In genomic region chr14:118610786-118611185, GRCm38 (mm10) we compare ENCODE assay signal across 28 mouse cellular contexts.
A peak's percentile ranks its signal among the peaks of the same experiment; 100 is the strongest.
DNase-seq lines count a peak whose midpoint lies in the region; ATAC-seq and TF ChIP-seq lines count a peak whose summit lies in the region.
"Had no signal": no experiment of that assay in that cellular context is flagged by ENCODE, and none has a peak within 500 bp of the region (broad histone marks: within the 10 kb centered on the region; RNA-seq: fewer than 3 reads in every experiment).

No protein-coding gene starts in this region.

- H3K9ac ChIP-seq in forebrain, postnatal 0 days = no peak overlapping the region
- no peak overlapping the region for H3K9ac ChIP-seq in forebrain, embryonic 14.5 days (ENCODE audit: low read length)
- H3K9ac ChIP-seq: embryonic facial prominence, embryonic 13.5 days; embryonic facial prominence, embryonic 15.5 days; forebrain, embryonic 12.5 days; forebrain, embryonic 15.5 days had no signal

- no peaks in the 10 kb centered on the region for H3K27me3 ChIP-seq in forebrain, postnatal 0 days (ENCODE audit: insufficient read depth, low read length)
- H3K27me3 ChIP-seq in forebrain, embryonic 14.5 days (replicated peaks; ENCODE audit: control insufficient read depth, insufficient read depth, low read length) = no peaks in the 10 kb centered on the region
- H3K27me3 ChIP-seq in E14TG2a.4 (ENCODE audit: insufficient read depth, low read length) = no peaks in the 10 kb centered on the region
- H3K27me3 ChIP-seq: CH12.LX; embryonic facial prominence, embryonic 15.5 days; forebrain, embryonic 15.5 days; Patski had no signal

- no peak overlapping the region for H3K4me2 ChIP-seq in forebrain, postnatal 0 days (ENCODE audit: low read depth)
- no peak overlapping the region for H3K4me2 ChIP-seq in forebrain, embryonic 14.5 days (ENCODE audit: low read length)
- H3K4me2 ChIP-seq: embryonic facial prominence, embryonic 13.5 days; embryonic facial prominence, embryonic 15.5 days; forebrain, embryonic 12.5 days; forebrain, embryonic 15.5 days had no signal

- WGBS in forebrain, postnatal 0 days = 98% methylated on average over 11 of the region's 11 CpGs
- 96% methylated on average over 11 of the region's 11 CpGs for WGBS in forebrain, embryonic 14.5 days

- H3K4me1 ChIP-seq in forebrain, postnatal 0 days (ENCODE audit: insufficient read depth) = 0 out of 2 replicates have a peak, but pooled peaks cover 4% of the 10 kb centered on the region
- 0 out of 2 replicates have a peak, but pooled peaks cover 7% of the 10 kb centered on the region for H3K4me1 ChIP-seq in forebrain, embryonic 14.5 days (ENCODE audit: control insufficient read depth, insufficient read depth, low read length)
- H3K4me1 ChIP-seq in E14TG2a.4 (replicated peaks; ENCODE audit: low read depth, low read length) = peaks cover 24% of the 10 kb centered on the region
- H3K4me1 ChIP-seq: embryonic facial prominence, embryonic 13.5 days; embryonic facial prominence, embryonic 15.5 days had no signal

- H3K27ac ChIP-seq in forebrain, postnatal 0 days (ENCODE audit: low read depth, low read length) = no peak overlapping the region
- no peak overlapping the region for H3K27ac ChIP-seq in forebrain, embryonic 14.5 days (ENCODE audit: low read depth, low read length)
- H3K27ac ChIP-seq: embryonic facial prominence, embryonic 13.5 days; embryonic facial prominence, embryonic 15.5 days; forebrain, embryonic 10.5 days; forebrain, embryonic 12.5 days; forebrain, embryonic 15.5 days had no signal

- no peaks in the 10 kb centered on the region for H3K36me3 ChIP-seq in forebrain, postnatal 0 days (ENCODE audit: insufficient read depth)
- no peaks in the 10 kb centered on the region for H3K36me3 ChIP-seq in forebrain, embryonic 14.5 days (ENCODE audit: control insufficient read depth, insufficient read depth, low read length)
- H3K36me3 ChIP-seq in E14TG2a.4 (ENCODE audit: insufficient read depth, low read length) = peaks cover 84% of the 10 kb centered on the region
- H3K36me3 ChIP-seq: embryonic facial prominence, embryonic 13.5 days; embryonic facial prominence, embryonic 15.5 days; forebrain, embryonic 12.5 days; forebrain, embryonic 15.5 days had no signal

- 0 out of 2 replicates have a peak, but pooled peaks have one; percentile 6 for TF ChIP-seq CTCF in forebrain, postnatal 0 days (IDR thresholded peaks at IDR 0.05; ENCODE audit: low read depth)
- TF ChIP-seq CTCF in E14TG2a.4 (conservative IDR thresholded peaks at IDR 0.05; ENCODE audit: low read length) = peak; percentile 24

- DNase-seq in forebrain, postnatal 0 days = no peak
- no peak for DNase-seq in forebrain, embryonic 14.5 days (ENCODE audit: low spot score)
- DNase-seq in R1 (ENCODE audit: low read depth, low spot score) = peak; percentile 51
- no peak for DNase-seq in adrenal gland, adult 18-20 months (ENCODE audit: low spot score in 2 of 2)
- DNase-seq in adrenal gland, adult 2 months = no peak
- DNase-seq: adrenal gland, adult 8-10 months; adrenal gland, postnatal 14 days; B cell, adult 2 months; cerebellum, adult 11 months; cerebellum, adult 18-20 months; cerebellum, adult 8-10 months; cerebellum, adult 9-11 months; cerebellum, postnatal 14 days; cerebellum, postnatal 36 days; embryo, embryonic 11 days had no signal

- H3K9me3 ChIP-seq in forebrain, postnatal 0 days (ENCODE audit: low read length) = no peaks in the 10 kb centered on the region
- no peaks in the 10 kb centered on the region for H3K9me3 ChIP-seq in forebrain, embryonic 14.5 days (replicated peaks; ENCODE audit: control insufficient read depth, low read length)
- no peaks in the 10 kb centered on the region for H3K9me3 ChIP-seq in E14TG2a.4 (ENCODE audit: low read length)
- H3K9me3 ChIP-seq: embryonic facial prominence, embryonic 13.5 days; embryonic facial prominence, embryonic 15.5 days; forebrain, embryonic 10.5 days; forebrain, embryonic 12.5 days; forebrain, embryonic 15.5 days; G1E had no signal

- no peak for ATAC-seq in forebrain, postnatal 0 days
- no peak for ATAC-seq in forebrain, embryonic 14.5 days
- ATAC-seq in megakaryocyte progenitor cell, adult 5-6 weeks (replicated peaks; ENCODE audit: poor library complexity) = peak; percentile 32; the same call in 1 of the 2 replicates
- ATAC-seq: activated CD4-positive, CD25-positive, alpha-beta regulatory T cell, adult 4 months; CD4-positive, CD25-positive, alpha-beta regulatory T cell, adult 4 months; forebrain, embryonic 15.5 days; Patski had no signal

- H3K4me3 ChIP-seq in forebrain, postnatal 0 days (ENCODE audit: low read depth, low read length) = no peak overlapping the region
- no peak overlapping the region for H3K4me3 ChIP-seq in forebrain, embryonic 14.5 days (ENCODE audit: low read depth, low read length)
- H3K4me3 ChIP-seq in E14TG2a.4 (replicated peaks; ENCODE audit: low read length) = no peak overlapping the region
- H3K4me3 ChIP-seq: embryonic facial prominence, embryonic 13.5 days; embryonic facial prominence, embryonic 15.5 days; erythroblast, embryonic 14.5 days; forebrain, embryonic 10.5 days; forebrain, embryonic 12.5 days; forebrain, embryonic 15.5 days had no signal
